Mouse (Mus musculus) retina, postnatal 7 days (tissue): ENCODE results near the gene Cfap58.

ENCODE experiments used
- DNase-seq: peaks from one replicate; pipeline ENCODE4 v3.0.0-alpha.2; 2012; ENCODE audit warnings: low read depth, low spot score

The Cfap58 gene

GRCm38 (mm10) chr19:47917396-47917795 is 20.1 kb upstream of the Cfap58 start:
- no peak for DNase-seq

- DNase-seq, result no peak
Measured at GRCm38 (mm10) chr19:47918016-47918415, 19.5 kb upstream of the Cfap58 start.

GRCm38 (mm10) chr19:47918455-47919101 is 18.9 kb upstream of the Cfap58 start:
- DNase-seq, result no peak

- DNase-seq, result peak; percentile 43
Measured at GRCm38 (mm10) chr19:47919126-47919965, 18.1 kb upstream of the Cfap58 start, which contains the start of the genes Cfap43 and Itprip. Gene Cfap43, minus strand, starts transcription at chr19:47919287. Gene Itprip, minus strand, starts transcription at chr19:47919299.

- no peak for DNase-seq
Measured at GRCm38 (mm10) chr19:47919966-47920375, 17.5 kb upstream of the Cfap58 start.

GRCm38 (mm10) chr19:47925819-47926218 is 11.7 kb upstream of the Cfap58 start:
- DNase-seq, result no peak

- no peak for DNase-seq
Measured at GRCm38 (mm10) chr19:47927032-47927431, 10.4 kb upstream of the Cfap58 start.

- DNase-seq, result no peak
Measured at GRCm38 (mm10) chr19:47929043-47929442, 8.4 kb upstream of the Cfap58 start.

GRCm38 (mm10) chr19:47931982-47932638 is 5.4 kb upstream of the Cfap58 start:
- no peak for DNase-seq

- DNase-seq, result no peak
Measured at GRCm38 (mm10) chr19:47934146-47934545, 3.3 kb upstream of the Cfap58 start.

GRCm38 (mm10) chr19:47934636-47935238 is 2.7 kb upstream of the Cfap58 start:
- DNase-seq, result no peak

GRCm38 (mm10) chr19:47935530-47935929 is 1.9 kb upstream of the Cfap58 start:
- DNase-seq, result no peak

- no peak for DNase-seq
Measured at GRCm38 (mm10) chr19:47936490-47936889, 985 bp upstream of the Cfap58 start.

- no peak for DNase-seq
Measured at GRCm38 (mm10) chr19:47936938-47937337, 537 bp upstream of the Cfap58 start.

- DNase-seq, result no peak
Measured at GRCm38 (mm10) chr19:47939361-47939760, 1.9 kb downstream of the Cfap58 start.

GRCm38 (mm10) chr19:47946821-47947465 is 9.5 kb downstream of the Cfap58 start:
- DNase-seq, result no peak

- no peak for DNase-seq
Measured at GRCm38 (mm10) chr19:47950946-47951345, 13.5 kb downstream of the Cfap58 start.

GRCm38 (mm10) chr19:47953169-47953568 is 15.7 kb downstream of the Cfap58 start:
- DNase-seq, result no peak

- no peak for DNase-seq
Measured at GRCm38 (mm10) chr19:47958181-47958580, 20.7 kb downstream of the Cfap58 start.

- DNase-seq, result no peak
Measured at GRCm38 (mm10) chr19:47968993-47969659, 31.7 kb downstream of the Cfap58 start.

- no peak for DNase-seq
Measured at GRCm38 (mm10) chr19:47971066-47971465, 33.6 kb downstream of the Cfap58 start.
